In genomic region chr10:68405936-68406335, GRCm38 (mm10) we compare ENCODE assay signal across 23 mouse cellular contexts.
DNase-seq lines count a peak whose midpoint lies in the region; ATAC-seq lines count a peak whose summit lies in the region.
"Had no signal": no experiment of that assay in that cellular context is flagged by ENCODE, and none has a peak within 500 bp of the region (broad histone marks: within the 10 kb centered on the region; RNA-seq: fewer than 3 reads in every experiment).

No protein-coding gene starts in this region.

- no peak overlapping the region for H3K4me3 ChIP-seq in liver, embryonic 11.5 days (ENCODE audit: low read depth, low read length)
- H3K4me3 ChIP-seq: forebrain, embryonic 13.5 days; heart, embryonic 10.5 days; hindbrain, embryonic 12.5 days had no signal

- H3K36me3 ChIP-seq in liver, embryonic 11.5 days (ENCODE audit: control insufficient read depth, insufficient read depth, low read length) = no peaks in the 10 kb centered on the region
- H3K36me3 ChIP-seq: G1E; heart, embryonic 10.5 days; hindbrain, embryonic 12.5 days had no signal

- H3K27me3 ChIP-seq in liver, embryonic 11.5 days (replicated peaks; ENCODE audit: control insufficient read depth, insufficient read depth, low read length) = no peaks in the 10 kb centered on the region
- H3K27me3 ChIP-seq: forebrain, embryonic 13.5 days; hindbrain, embryonic 12.5 days; Patski had no signal

- 86% methylated on average over 4 of the region's 4 CpGs for WGBS in liver, embryonic 11.5 days

- peak; percentile 9 for DNase-seq in adrenal gland, postnatal 14 days
- DNase-seq in adrenal gland, adult 8-10 months = no peak
- DNase-seq in 3T3-L1 (ENCODE audit: low read depth, low spot score) (peak; percentile 60), NIH3T3 (ENCODE audit: low read depth) (peak; percentile 61)
- peak; percentile 40 for DNase-seq in fibroblast of lung, adult 2 months (ENCODE audit: low read depth)
- no peak for DNase-seq in gastrocnemius, postnatal 14 days
- no peak for DNase-seq in layer of hippocampus, postnatal 10 days (ENCODE audit: low spot score in 2 of 2)
- no peak for DNase-seq in liver, embryonic 11.5 days (ENCODE audit: low spot score)
- DNase-seq: cerebellum, adult 18-20 months; cerebellum, adult 9-11 months; cerebellum, postnatal 36 days; gastrocnemius, postnatal 25 days; heart, postnatal 10 days; heart, postnatal 4 days; kidney, adult 11 months had no signal

- no peak for ATAC-seq in liver, embryonic 11.5 days (replicated peaks; ENCODE audit: low FRiP score)
- ATAC-seq: activated CD4-positive, CD25-positive, alpha-beta regulatory T cell, adult 4 months; forebrain, embryonic 13.5 days; forebrain, postnatal 0 days; hindbrain, embryonic 16.5 days; Patski had no signal

- H3K9me3 ChIP-seq in liver, embryonic 11.5 days (ENCODE audit: control insufficient read depth, low read length) = peaks cover 2% of the 10 kb centered on the region; the same call in 1 of the 2 replicates
- H3K9me3 ChIP-seq: forebrain, embryonic 13.5 days; heart, embryonic 10.5 days; hindbrain, embryonic 12.5 days had no signal

- H3K4me1 ChIP-seq in liver, embryonic 11.5 days (replicated peaks; ENCODE audit: control insufficient read depth, insufficient read depth, low read length) = no peaks in the 10 kb centered on the region
- H3K4me1 ChIP-seq: forebrain, embryonic 13.5 days; heart, embryonic 10.5 days; hindbrain, embryonic 12.5 days had no signal

- no peak overlapping the region for H3K27ac ChIP-seq in liver, embryonic 11.5 days (ENCODE audit: low read depth, low read length)
- H3K27ac ChIP-seq: forebrain, embryonic 13.5 days; heart, embryonic 10.5 days; hindbrain, embryonic 12.5 days had no signal

- intact Hi-C loops in gastrocnemius, postnatal 14 days (cut with DNase I; ENCODE audit: low total_unique reads) = no loop called here

- no peak overlapping the region for H3K9ac ChIP-seq in liver, embryonic 11.5 days (ENCODE audit: low read depth, low read length)
- H3K9ac ChIP-seq: forebrain, embryonic 13.5 days; forebrain, postnatal 0 days; hindbrain, embryonic 12.5 days had no signal

- H3K4me2 ChIP-seq in liver, embryonic 11.5 days = no peak overlapping the region
- H3K4me2 ChIP-seq: forebrain, embryonic 13.5 days; hindbrain, embryonic 12.5 days had no signal

Comparison
In these comparisons a context has a peak if more than half of its experiments do, and no peak if none do; other contexts are left out.
1. DNase-seq: peak in adrenal gland, postnatal 14 days (single experiment), 3T3-L1 (single experiment), NIH3T3 (single experiment) and fibroblast of lung, adult 2 months (single experiment); none in adrenal gland, adult 8-10 months (single experiment), gastrocnemius, postnatal 14 days (single experiment), layer of hippocampus, postnatal 10 days (0 of 2) and liver, embryonic 11.5 days (single experiment).